Mouse (Mus musculus) MEL (cell line): ENCODE results near the gene 4930449I24Rik. TPM values are rescaled to one million over a fixed set of nuclear protein-coding genes. Genes with fewer than 3 reads are reported as not detected.

Source experiments
- DNase-seq: peaks from one replicate; pipeline ENCODE4 v3.0.0; 2011; ENCODE audit warnings: low read depth, low spot score
- H3K27ac ChIP-seq: 2 replicates; pipeline ENCODE4 v1.5.1; 2012; ENCODE audit warnings: low read depth, mild to moderate bottlenecking, control low read depth, low read length, moderate library complexity; ENCODE audit not compliant: control insufficient read depth
- H3K27me3 ChIP-seq, 2 experiments: fragments of 150-350 bp in 1 of 2; sonication (generic) in 1 of 2; 2 replicates each; pipeline ENCODE4 v1.6.1; 2012; ENCODE audit warnings: low read length in 2 of 2, mild to moderate bottlenecking in 2 of 2, improper control_type of control experiment in 1 of 2, moderate library complexity in 1 of 2; ENCODE audit not compliant: insufficient read depth in 2 of 2, control insufficient read depth in 1 of 2
- H3K36me3 ChIP-seq, 2 experiments: 2 replicates each; pipeline ENCODE4 v1.6.1; 2012 to 2014; ENCODE audit warnings: low read length in 2 of 2, improper control_type of control experiment in 1 of 2, inconsistent platforms in 1 of 2, mild to moderate bottlenecking in 1 of 2; ENCODE audit not compliant: insufficient read depth in 2 of 2, control insufficient read depth in 1 of 2
- H3K4me1 ChIP-seq, 2 experiments: fragments of 150-350 bp in 1 of 2; sonication (generic) in 1 of 2; 2 replicates each; pipeline ENCODE4 v1.6.1; 2012; ENCODE audit warnings: low read length in 2 of 2, improper control_type of control experiment in 1 of 2, mild to moderate bottlenecking in 1 of 2; ENCODE audit not compliant: insufficient read depth in 2 of 2, control insufficient read depth in 1 of 2
- H3K4me3 ChIP-seq, 2 experiments: fragments of 150-350 bp in 1 of 2; sonication (generic) in 1 of 2; 2 replicates each; pipeline ENCODE4 v1.5.1; 2012; ENCODE audit warnings: low read depth in 2 of 2, low read length in 2 of 2, mild to moderate bottlenecking in 2 of 2, moderate library complexity in 2 of 2, control low read depth in 1 of 2, improper control_type of control experiment in 1 of 2; ENCODE audit not compliant: control insufficient read depth in 1 of 2, insufficient read depth in 1 of 2
- H3K79me2 ChIP-seq: 2 replicates; pipeline ENCODE4 v1.6.1; 2012; ENCODE audit warnings: mild to moderate bottlenecking, low read length, moderate library complexity; ENCODE audit not compliant: control insufficient read depth, poor library complexity, insufficient read depth
- H3K9ac ChIP-seq: 2 replicates; pipeline ENCODE4 v1.6.1; 2012; ENCODE audit warnings: low read depth, mild to moderate bottlenecking, control low read depth, low read length, moderate library complexity; ENCODE audit not compliant: control insufficient read depth, poor library complexity, severe bottlenecking
- H3K9me3 ChIP-seq: fragments of 150-350 bp; sonication (generic); replicated peaks from 2 replicates; pipeline ENCODE4 v1.6.1; 2012; ENCODE audit warnings: mild to moderate bottlenecking, low read length, improper control_type of control experiment, moderate library complexity; ENCODE audit not compliant: insufficient read depth
- CHD1 ChIP-seq: IDR thresholded peaks from 2 replicates; pipeline ENCODE4 v1.6.1; 2012; ENCODE audit warnings: low read depth, mild to moderate bottlenecking, inconsistent platforms, low read length, improper control_type of control experiment
- CHD2 ChIP-seq: IDR thresholded peaks from 2 replicates; pipeline ENCODE4 v1.6.1; 2011; ENCODE audit warnings: low read length, improper control_type of control experiment
- E2F4 ChIP-seq: IDR thresholded peaks from 2 replicates; pipeline ENCODE4 v1.6.1; 2011; ENCODE audit warnings: low read depth, low read length, improper control_type of control experiment, borderline replicate concordance
- EP300 ChIP-seq, 2 experiments: IDR thresholded peaks; 2 replicates each; pipeline ENCODE4 v1.6.1; 2011; ENCODE audit warnings: improper control_type of control experiment in 2 of 2, low read length in 2 of 2, low read depth in 1 of 2, mild to moderate bottlenecking in 1 of 2
- ETS1 ChIP-seq: IDR thresholded peaks from 2 replicates; pipeline ENCODE4 v1.6.1; 2012; ENCODE audit warnings: low read depth, mild to moderate bottlenecking, inconsistent platforms, low read length, improper control_type of control experiment, moderate library complexity
- GABPA ChIP-seq: IDR thresholded peaks from 2 replicates; pipeline ENCODE4 v1.6.1; 2012; ENCODE audit warnings: low read depth, mild to moderate bottlenecking, inconsistent platforms, low read length, improper control_type of control experiment, moderate library complexity
- GATA1 ChIP-seq: IDR thresholded peaks from 2 replicates; pipeline ENCODE4 v1.6.1; 2011; ENCODE audit warnings: low read depth, low read length, improper control_type of control experiment
- MAZ ChIP-seq: IDR thresholded peaks from 2 replicates; pipeline ENCODE4 v1.6.1; 2012; ENCODE audit warnings: low read depth, mild to moderate bottlenecking, inconsistent platforms, low read length, improper control_type of control experiment
- MXI1 ChIP-seq: IDR thresholded peaks from 2 replicates; pipeline ENCODE4 v1.6.1; 2011; ENCODE audit warnings: mild to moderate bottlenecking, low read depth, low read length, improper control_type of control experiment
- MYB ChIP-seq: IDR thresholded peaks from 2 replicates; pipeline ENCODE4 v1.6.1; 2011; ENCODE audit warnings: mild to moderate bottlenecking, low read depth, low read length, improper control_type of control experiment
- MYC ChIP-seq: IDR thresholded peaks from 2 replicates; pipeline ENCODE4 v1.6.1; 2011; ENCODE audit warnings: low read depth, mild to moderate bottlenecking, low read length, improper control_type of control experiment, moderate library complexity
- POLR2AphosphoS2 ChIP-seq: IDR thresholded peaks from 2 replicates; pipeline ENCODE4 v1.6.1; 2011; ENCODE audit warnings: low read length, improper control_type of control experiment
- POLR2AphosphoS5 ChIP-seq: IDR thresholded peaks from 2 replicates; pipeline ENCODE4 v1.6.1; 2012; ENCODE audit warnings: low read depth, borderline replicate concordance, mild to moderate bottlenecking, inconsistent platforms, low read length, moderate library complexity, mixed read lengths
- RAD21 ChIP-seq: IDR thresholded peaks from 2 replicates; pipeline ENCODE4 v1.6.1; 2011; ENCODE audit warnings: mild to moderate bottlenecking, low read depth, low read length, improper control_type of control experiment
- SMC3 ChIP-seq: IDR thresholded peaks from 2 replicates; pipeline ENCODE4 v1.6.1; 2011; ENCODE audit warnings: low read depth, low read length, improper control_type of control experiment
- TAL1 ChIP-seq: IDR thresholded peaks from 2 replicates; pipeline ENCODE4 v1.6.1; 2012; ENCODE audit warnings: mild to moderate bottlenecking, inconsistent platforms, low read length, moderate library complexity, mixed read lengths
- TCF12 ChIP-seq: IDR thresholded peaks from 2 replicates; pipeline ENCODE4 v1.6.1; 2014; ENCODE audit warnings: low read depth, mild to moderate bottlenecking, inconsistent platforms, low read length, improper control_type of control experiment, moderate library complexity
- UBTF ChIP-seq: IDR thresholded peaks from 2 replicates; pipeline ENCODE4 v1.6.1; 2012; ENCODE audit warnings: low read depth, mild to moderate bottlenecking, inconsistent platforms, low read length, improper control_type of control experiment, moderate library complexity, borderline replicate concordance; ENCODE audit not compliant: insufficient read depth
- USF2 ChIP-seq, 2 experiments: IDR thresholded peaks; 2 replicates each; pipeline ENCODE4 v1.6.1; 2011 to 2012; ENCODE audit warnings: improper control_type of control experiment in 2 of 2, low read length in 2 of 2, borderline replicate concordance in 1 of 2, inconsistent platforms in 1 of 2, low read depth in 1 of 2, mild to moderate bottlenecking in 1 of 2; ENCODE audit not compliant: insufficient read depth in 1 of 2
- ZKSCAN1 ChIP-seq: IDR thresholded peaks from 2 replicates; pipeline ENCODE4 v1.6.1; 2012; ENCODE audit warnings: low read depth, mild to moderate bottlenecking, inconsistent platforms, low read length, improper control_type of control experiment, moderate library complexity
- ZNF384 ChIP-seq: IDR thresholded peaks from 2 replicates; pipeline ENCODE4 v1.6.1; 2012; ENCODE audit warnings: low read depth, mild to moderate bottlenecking, inconsistent platforms, low read length, improper control_type of control experiment
- polyA plus RNA-seq, 2 experiments: library from polyadenylated mRNA; stranded (reverse) in 1 of 2; unstranded in 1 of 2; fragments of >175 nt in 1 of 2; fragments of >200 nt in 1 of 2; gene quantifications; 2 replicates each; pipeline versions ENCODE4 v1.2.1 to v1.2.4; 2012; ENCODE audit warnings: low replicate concordance in 2 of 2, low read depth in 1 of 2; ENCODE audit not compliant: insufficient read length in 2 of 2, insufficient read depth in 1 of 2, missing spikeins in 1 of 2
- total RNA-seq: library from RNA; depleted of rRNA; stranded (reverse); fragments of 300-350 nt; gene quantifications from 2 replicates; pipeline ENCODE4 v1.2.3, GENCODE M21; 2012

The 4930449I24Rik gene
- total and polyA plus RNA-seq, 3 experiments: not detected

GRCm38 (mm10) chr5:146468311-146468710 is 33.9 kb upstream of the 4930449I24Rik start:
- H3K27me3 ChIP-seq: no peaks in the 10 kb centered on the region
- no peak for DNase-seq
- TF ChIP-seq EP300 (IDR thresholded peaks at IDR 0.05; ENCODE audit: low read depth in 1 of 2, low read length in 2 of 2) (no peak), GATA1 (no peak), ETS1 (no peak), CHD1 (no peak), ZNF384 (no peak), ZKSCAN1 (no peak), POLR2AphosphoS5 (no peak), USF2 (IDR thresholded peaks at IDR 0.05; ENCODE audit: borderline replicate concordance in 1 of 2, insufficient read depth in 1 of 2, low read depth in 1 of 2, low read length in 2 of 2) (no peak), UBTF (no peak)
- TF ChIP-seq, all 39 proteins: peak for 0
- Histone ChIP-seq H3K9me3 (no peaks in the 10 kb centered on the region), H3K4me1 (no peaks in the 10 kb centered on the region), H3K9ac (no peak overlapping the region), H3K79me2 (no peaks in the 10 kb centered on the region), H3K4me3 (no peak overlapping the region), H3K27ac (no peak overlapping the region), H3K36me3 (no peaks in the 10 kb centered on the region)

GRCm38 (mm10) chr5:146470821-146471220 is 31.4 kb upstream of the 4930449I24Rik start:
- no peak for TF ChIP-seq TCF12
- TF ChIP-seq CHD2: no peak
- no peak for TF ChIP-seq SMC3
- TF ChIP-seq POLR2AphosphoS5: no peak
- no peak for TF ChIP-seq CHD1
- TF ChIP-seq E2F4: no peak
- no peak for TF ChIP-seq MAZ
- TF ChIP-seq GABPA: no peak
- no peak for TF ChIP-seq RAD21
- TF ChIP-seq MYC: no peak
- no peak for TF ChIP-seq MYB
- no peak for TF ChIP-seq EP300 (IDR thresholded peaks at IDR 0.05; ENCODE audit: low read depth in 1 of 2, low read length in 2 of 2)
- no peak for TF ChIP-seq TAL1
- TF ChIP-seq POLR2AphosphoS2: no peak
- TF ChIP-seq MXI1: no peak
- TF ChIP-seq, all 39 proteins: peak for 0
- H3K27me3 ChIP-seq: no peaks in the 10 kb centered on the region
- H3K27ac ChIP-seq: no peak overlapping the region
- no peak overlapping the region for H3K4me3 ChIP-seq
- no peaks in the 10 kb centered on the region for H3K9me3 ChIP-seq
- DNase-seq: no peak
- no peak overlapping the region for H3K9ac ChIP-seq
- no peaks in the 10 kb centered on the region for H3K79me2 ChIP-seq
- H3K4me1 ChIP-seq: no peaks in the 10 kb centered on the region
- no peaks in the 10 kb centered on the region for H3K36me3 ChIP-seq
